Mouse (Mus musculus): Measurements from ENCODE around the gene Metap2. TPM values are rescaled to one million over a fixed set of nuclear protein-coding genes. Genes with fewer than 3 reads are reported as not detected.

Metap2 gene
- polyA plus RNA-seq (2015; fragmentation: Nextera tagmentation; extraction: Ambion mirVana), result 98.8 and 126 TPM in 2 replicates

DNA sequence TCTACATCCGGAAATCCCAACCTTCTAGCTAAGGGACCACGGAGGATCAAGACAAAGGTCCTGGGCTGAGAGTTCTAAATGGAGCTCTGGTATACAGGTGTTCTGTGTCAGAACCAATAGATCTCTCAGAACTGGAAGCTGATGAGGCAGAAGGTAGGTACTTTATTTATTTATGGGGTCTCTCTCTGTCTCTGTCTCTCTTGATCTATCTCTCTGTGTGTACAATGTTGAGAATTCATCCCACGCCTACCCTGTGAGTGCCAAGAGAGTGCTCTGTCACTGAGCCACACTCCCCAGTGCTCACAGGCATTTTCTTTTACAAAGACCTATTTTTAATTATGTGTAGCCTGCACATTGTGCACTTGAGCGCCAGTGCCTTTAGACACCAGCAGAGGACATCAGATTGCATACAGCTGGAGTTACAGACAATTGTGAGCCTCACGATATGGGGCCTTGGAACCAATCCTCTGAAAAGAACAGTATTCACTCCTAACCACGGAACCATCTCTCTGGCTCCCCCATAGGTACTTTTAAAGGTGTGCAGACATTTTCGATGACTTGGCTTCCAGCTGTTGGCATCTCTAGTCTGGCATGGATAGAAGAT is at the start of gene Metap2:
Metap2 (minus strand) TSS at position 51 of the 604 bp plus-strand sequence.

DNA sequence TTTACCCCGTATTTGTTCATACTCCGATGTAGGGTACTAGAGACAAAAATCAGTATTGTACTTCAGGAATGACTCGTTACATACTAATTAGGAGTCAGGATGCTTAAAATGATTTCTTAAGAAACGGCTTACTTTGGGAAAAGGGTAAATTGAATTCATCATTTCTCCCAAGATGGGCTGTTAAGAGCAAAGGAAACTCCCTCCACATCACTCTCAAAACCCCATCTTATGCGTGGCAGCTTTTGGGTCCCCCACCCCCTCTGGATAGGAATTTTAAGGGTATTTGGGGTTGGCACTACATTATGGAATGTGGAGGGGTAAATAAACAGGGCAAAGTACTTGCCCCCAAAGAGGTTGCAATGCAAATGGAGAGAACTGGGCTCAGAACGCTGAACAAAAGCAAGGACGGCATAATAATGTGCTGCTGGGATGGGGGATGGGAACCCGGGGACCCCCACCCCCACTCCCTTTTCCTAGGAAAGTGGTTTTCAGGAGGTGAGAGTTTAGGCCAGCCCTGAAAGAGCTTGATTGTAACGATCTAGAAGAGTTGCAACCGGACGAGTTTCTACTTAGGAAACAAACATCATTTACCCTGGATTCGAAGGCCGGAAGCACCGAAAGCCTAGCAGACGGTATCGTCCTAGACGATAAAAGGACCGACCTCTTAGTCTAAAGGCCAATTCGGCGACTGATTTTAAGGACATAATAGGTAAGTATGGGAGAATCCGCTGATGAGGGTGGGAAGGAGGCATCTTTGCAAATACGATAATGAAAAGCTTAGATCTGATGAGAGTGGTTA is 65.8 kb downstream of the Metap2 start, which contains the start of gene Usp44:
Usp44 (plus strand) TSS at position 625 of the 799 bp plus-strand sequence.

Other genes with a start within 250 kb of the Metap2 start
- not detected in 2 replicates for gene Usp44, start 65.5 kb downstream of the Metap2 start, polyA plus RNA-seq (2015; fragmentation: Nextera tagmentation; extraction: Ambion mirVana)
- 14.8 and 17.8 TPM in 2 replicates for gene Vezt, start 138.7 kb upstream of the Metap2 start, polyA plus RNA-seq (2015; fragmentation: Nextera tagmentation; extraction: Ambion mirVana)
- 1.3 and 1.5 TPM in 2 replicates for gene Fgd6, start 138.9 kb upstream of the Metap2 start, polyA plus RNA-seq (2015; fragmentation: Nextera tagmentation; extraction: Ambion mirVana)

All from urinary bladder, postnatal 0 days (tissue).